In genomic region chr17:28016056-28016797, GRCm38 (mm10) we compare ENCODE assay signal across 8 mouse cellular contexts.
DNase-seq lines count a peak whose midpoint lies in the region; ATAC-seq and TF ChIP-seq lines count a peak whose summit lies in the region.

No protein-coding gene starts in this region.

- no peak overlapping the region for H3K4me3 ChIP-seq in spleen, adult 2 months (ENCODE audit: extremely low read depth, insufficient read depth, insufficient read length)
- no peak overlapping the region for H3K4me3 ChIP-seq in heart, adult 2 months
- no peak overlapping the region for H3K4me3 ChIP-seq in kidney, adult 2 months (ENCODE audit: insufficient read depth, low read depth, low read length)
- no peak overlapping the region for H3K4me3 ChIP-seq in lung, embryonic 14.5 days (ENCODE audit: low read depth, low read length)

- peaks cover 29% of the 10 kb centered on the region for H3K4me1 ChIP-seq in spleen, adult 2 months (ENCODE audit: control insufficient read depth, insufficient read depth, insufficient read length)
- H3K4me1 ChIP-seq in heart, adult 2 months (ENCODE audit: control insufficient read depth, insufficient read depth, low read length) = peaks cover 75% of the 10 kb centered on the region
- peaks cover 69% of the 10 kb centered on the region for H3K4me1 ChIP-seq in kidney, adult 2 months (ENCODE audit: control insufficient read depth, insufficient read depth, low read length)
- H3K4me1 ChIP-seq in lung, embryonic 14.5 days (ENCODE audit: insufficient read depth) = peaks cover 23% of the 10 kb centered on the region

- TF ChIP-seq CTCF in spleen, adult 2 months (IDR thresholded peaks at IDR 0.05; ENCODE audit: extremely low read depth, insufficient read depth, insufficient read length, insufficient replicate concordance) = no peak
- no peak for TF ChIP-seq CTCF in heart, adult 2 months (IDR thresholded peaks at IDR 0.05)
- 0 out of 2 replicates have a peak, but pooled peaks have one; percentile 12 for TF ChIP-seq CTCF in kidney, adult 2 months (conservative IDR thresholded peaks at IDR 0.05; ENCODE audit: insufficient read depth, insufficient read length, low read depth, low read length)
- TF ChIP-seq CTCF in lung, embryonic 14.5 days (IDR thresholded peaks at IDR 0.05; ENCODE audit: low read depth) = no peak

- no peaks in the 10 kb centered on the region for H3K9me3 ChIP-seq in lung, embryonic 14.5 days (ENCODE audit: low read depth, low read length)

- H3K9ac ChIP-seq in heart, adult 2 months (ENCODE audit: low read depth, low read length) = no peak overlapping the region
- H3K9ac ChIP-seq in lung, embryonic 14.5 days = no peak overlapping the region

- no peaks in the 10 kb centered on the region for H3K27me3 ChIP-seq in spleen, adult 2 months (ENCODE audit: control insufficient read depth, insufficient read depth, low read length)
- H3K27me3 ChIP-seq in heart, adult 2 months (ENCODE audit: control insufficient read depth, insufficient read depth, low read length) = no peaks in the 10 kb centered on the region
- no peaks in the 10 kb centered on the region for H3K27me3 ChIP-seq in kidney, adult 2 months (replicated peaks; ENCODE audit: control insufficient read depth, insufficient read depth, low read length)
- no peaks in the 10 kb centered on the region for H3K27me3 ChIP-seq in lung, embryonic 14.5 days (ENCODE audit: insufficient read depth, low read length)

- 60% methylated on average over 8 of the region's 8 CpGs for WGBS in spleen, adult 2 months
- WGBS in heart, adult 2 months = 33% methylated on average over 8 of the region's 8 CpGs
- WGBS in kidney, adult 2 months = 45% methylated on average over 8 of the region's 8 CpGs
- WGBS in lung, embryonic 14.5 days = 73% methylated on average over 8 of the region's 8 CpGs

- DNase-seq in spleen, adult 2 months (ENCODE audit: low read depth in 1 of 2, low spot score in 2 of 2) = no peak
- DNase-seq in spleen, adult 18-20 months = no peak
- peak; percentile 65 to 81 for DNase-seq in heart, adult 2 months
- DNase-seq in kidney, adult 2 months = peak; percentile 92
- peak; percentile 57 for DNase-seq in lung, embryonic 14.5 days
- DNase-seq in natural killer cell, adult 2 months (ENCODE audit: low spot score in 2 of 2) = no peak
- no peak for DNase-seq in frontal cortex, postnatal 25 days (ENCODE audit: low spot score in 2 of 2)

- ATAC-seq in lung, embryonic 14.5 days (ENCODE audit: insufficient read depth) = no peak
- ATAC-seq in frontal cortex, adult (ENCODE audit: low TSS enrichment) = no peak

- peak; percentile 93 for TF ChIP-seq EP300 in heart, adult 2 months (IDR thresholded peaks at IDR 0.05; ENCODE audit: insufficient read depth, low read depth, low read length)

- intact Hi-C loops in heart, adult 2 months (cut with DNase I) = no loop called here

- no peaks in the 10 kb centered on the region for H3K36me3 ChIP-seq in spleen, adult 2 months (ENCODE audit: control insufficient read depth, insufficient read depth, low read length)
- peaks cover 18% of the 10 kb centered on the region for H3K36me3 ChIP-seq in heart, adult 2 months (ENCODE audit: control insufficient read depth, insufficient read depth, low read length)
- no peaks in the 10 kb centered on the region for H3K36me3 ChIP-seq in kidney, adult 2 months (ENCODE audit: control insufficient read depth, insufficient read depth, low read length)
- 0 out of 2 replicates have a peak, but pooled peaks cover 4% of the 10 kb centered on the region for H3K36me3 ChIP-seq in lung, embryonic 14.5 days (ENCODE audit: insufficient read depth)

- H3K4me2 ChIP-seq in lung, embryonic 14.5 days = no peak overlapping the region

- no peak for TF ChIP-seq POLR2A in spleen, adult 2 months (IDR thresholded peaks at IDR 0.05; ENCODE audit: low read depth, low read length)
- peak; percentile 63 for TF ChIP-seq POLR2A in heart, adult 2 months (IDR thresholded peaks at IDR 0.05; ENCODE audit: insufficient read depth, low read depth, low read length)
- TF ChIP-seq POLR2A in kidney, adult 2 months (IDR thresholded peaks at IDR 0.05; ENCODE audit: low read depth, low read length) = no peak

- H3K27ac ChIP-seq in spleen, adult 2 months (ENCODE audit: insufficient read depth, low read length) = peak overlapping the region; percentile 79; the same call in 1 of the 2 replicates
- peak overlapping the region; percentile 81 for H3K27ac ChIP-seq in heart, adult 2 months
- peak overlapping the region; percentile 79 for H3K27ac ChIP-seq in kidney, adult 2 months (ENCODE audit: insufficient read depth, low read depth, low read length)
- peak overlapping the region; percentile 95 for H3K27ac ChIP-seq in lung, embryonic 14.5 days (ENCODE audit: low read depth)

- H3K79me2 ChIP-seq in heart, adult 2 months (replicated peaks; ENCODE audit: control insufficient read depth, insufficient read depth, low read length) = no peaks in the 10 kb centered on the region; the same call in 1 of the 2 replicates

Comparison
In these comparisons a context has a peak if more than half of its experiments do, and no peak if none do; other contexts are left out.
1. DNase-seq: peak in heart, adult 2 months (2 of 2), kidney, adult 2 months (single experiment) and lung, embryonic 14.5 days (single experiment); none in spleen, adult 2 months (0 of 2), spleen, adult 18-20 months (0 of 2), natural killer cell, adult 2 months (0 of 2) and frontal cortex, postnatal 25 days (0 of 2).
2. Peak in every context shown above with its lines, with median percentiles within 50 percentile points of each other: H3K27ac ChIP-seq.